Mouse (Mus musculus) brain, embryonic 14.5 days (tissue): ENCODE data around the gene Themis2.

Source experiments
- CTCF ChIP-seq: fragments of 200-500 bp; IDR thresholded peaks from 2 replicates; pipeline ENCODE4 v1.5.1; 2012; ENCODE audit warnings: inconsistent platforms, mild to moderate bottlenecking, moderate library complexity, borderline replicate concordance; ENCODE audit not compliant: insufficient read depth, insufficient read length; ENCODE audit errors: extremely low read depth
- POLR2A ChIP-seq: fragments of 200-500 bp; IDR thresholded peaks from 2 replicates; pipeline ENCODE4 v1.6.1; 2012; ENCODE audit warnings: mild to moderate bottlenecking, inconsistent platforms, borderline replicate concordance; ENCODE audit not compliant: poor library complexity, insufficient read depth, insufficient read length, severe bottlenecking; ENCODE audit errors: extremely low read depth

- TF ChIP-seq POLR2A (no peak), CTCF (no peak)
Measured at GRCm38 (mm10) chr4:132843705-132844071, 47.5 kb upstream of the Themis2 start.
